Mouse (Mus musculus): ENCODE measurements at regions not wholly inside any gene's neighbourhood (a gene's known extent, or its start where the extent isn't known, plus 50 kb on each side); places are given as distances from the start of the nearest gene placed in this dataset.

DNA sequence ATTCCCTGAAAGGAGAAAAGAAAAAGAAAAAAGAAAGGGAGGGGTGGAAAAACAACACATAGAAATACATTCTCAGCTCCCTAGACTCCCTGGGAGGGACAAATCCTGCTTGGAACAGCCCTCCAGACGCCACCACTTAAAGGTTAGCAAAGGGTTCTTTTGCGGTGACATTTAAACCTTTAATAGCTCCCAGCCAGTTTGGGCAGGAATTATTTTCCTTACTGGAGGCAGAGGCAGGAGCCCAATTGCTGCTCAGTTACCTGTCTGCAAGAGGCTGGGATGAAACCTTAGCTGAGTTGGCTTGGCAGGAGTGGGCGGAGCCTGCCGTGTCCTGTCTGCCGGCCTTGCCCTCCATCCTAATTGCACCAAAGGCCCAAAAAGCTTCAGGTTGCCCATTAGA lies 490.4 kb upstream of the Etaa1 start:
- Histone ChIP-seq H3K4me3 (no peak overlapping the region), H3K9me3 (no peaks in the 10 kb centered on the region), H3K36me3 (no peaks in the 10 kb centered on the region), H3K9ac (no peak overlapping the region), H3K4me2 (no peak overlapping the region), H3K4me1 (replicated peaks) (no peaks in the 10 kb centered on the region), H3K27me3 (no peaks in the 10 kb centered on the region), H3K27ac (replicated peaks) (no peak overlapping the region)
- WGBS = 58% methylated on average over 5 of the region's 5 CpGs
- no peak for ATAC-seq (ENCODE audit: low read depth)

DNA sequence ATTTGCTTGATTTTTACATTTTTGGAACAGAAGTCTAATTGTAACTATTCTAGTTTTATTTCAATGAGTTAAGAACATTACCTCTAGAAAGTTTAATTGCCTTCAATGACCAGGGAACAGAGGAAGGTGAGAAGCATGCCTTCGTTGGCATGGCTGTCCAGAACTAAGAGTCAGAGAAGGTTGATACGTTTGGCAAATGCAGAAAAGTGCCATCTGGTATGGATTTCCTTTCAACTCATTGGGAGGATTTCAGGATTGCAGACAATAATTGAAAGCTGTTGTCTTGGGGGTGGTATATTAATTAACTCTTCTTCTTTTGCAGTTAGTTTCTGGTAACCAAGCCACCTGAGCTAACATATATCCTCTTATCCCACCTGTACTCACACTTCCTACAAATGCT lies 489.5 kb upstream of the Etaa1 start:
- Histone ChIP-seq H3K4me1 (replicated peaks) (no peaks in the 10 kb centered on the region), H3K9ac (no peak overlapping the region), H3K4me2 (no peak overlapping the region), H3K9me3 (no peaks in the 10 kb centered on the region), H3K4me3 (no peak overlapping the region), H3K27me3 (no peaks in the 10 kb centered on the region), H3K27ac (replicated peaks) (no peak overlapping the region), H3K36me3 (no peaks in the 10 kb centered on the region)
- WGBS = 92% methylated on average over 2 of the region's 2 CpGs
- no peak for ATAC-seq (ENCODE audit: low read depth)

DNA sequence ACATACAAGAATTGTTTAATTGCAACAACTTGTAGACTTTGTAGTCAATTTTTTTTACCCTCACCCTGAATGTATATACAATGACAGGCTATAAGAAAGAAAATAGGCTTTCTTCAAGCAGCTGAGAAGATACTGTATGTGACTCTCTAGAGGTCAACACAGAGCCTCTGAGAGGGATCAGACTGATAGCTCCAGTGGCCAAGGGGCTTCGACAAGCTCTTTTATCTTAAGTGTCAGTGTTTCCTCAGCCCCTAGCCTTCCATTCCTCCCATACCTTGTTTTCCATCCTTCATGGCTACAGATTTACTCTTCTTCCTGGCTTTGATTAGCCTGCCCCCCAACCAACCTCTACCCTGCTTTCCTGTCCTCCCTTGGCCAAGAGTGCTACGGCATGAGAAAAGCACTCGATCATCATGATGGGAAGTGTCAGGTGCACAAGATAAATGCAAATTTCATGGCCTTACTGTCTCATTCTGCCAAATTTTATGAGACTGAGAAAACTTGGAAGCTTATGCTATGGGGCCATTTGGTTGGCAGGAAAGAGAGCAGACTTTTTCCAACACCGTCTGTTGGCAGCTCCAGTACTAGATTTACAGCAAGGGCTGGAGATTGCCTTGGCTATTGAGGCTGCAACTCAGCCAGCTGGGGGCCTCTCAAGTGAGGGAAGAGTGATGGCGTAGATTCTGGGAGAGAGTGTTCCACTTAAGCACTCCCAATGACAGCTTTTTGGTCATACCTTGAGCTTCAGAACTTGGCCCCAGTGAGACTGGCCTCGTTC lies 484.3 kb upstream of the Etaa1 start:
- 66% methylated on average over 6 of the region's 6 CpGs for WGBS
- no peak for ATAC-seq (ENCODE audit: low read depth)
- no peak overlapping the region for H3K9ac ChIP-seq

DNA sequence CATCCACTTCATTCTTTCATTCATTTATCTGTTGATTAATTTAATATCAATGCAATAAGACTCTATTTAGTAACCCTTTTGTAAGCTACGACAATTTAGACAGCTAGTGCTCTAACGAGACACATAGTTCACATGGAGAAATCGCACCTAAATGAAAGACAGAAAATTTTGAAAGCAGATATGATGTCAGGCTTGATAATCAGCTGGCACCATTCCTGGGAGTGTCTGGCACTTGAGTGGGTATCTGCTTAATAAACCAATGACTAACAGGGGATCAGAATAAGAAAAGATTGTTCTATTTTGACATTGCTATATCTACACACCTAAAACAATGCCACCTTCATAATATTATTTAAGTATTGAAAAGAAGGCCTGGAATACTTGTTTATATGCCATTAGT lies 467.4 kb upstream of the Etaa1 start:
- H3K36me3 ChIP-seq = no peaks in the 10 kb centered on the region
- no peak overlapping the region for H3K4me2 ChIP-seq
- no peak overlapping the region for H3K9ac ChIP-seq
- H3K27me3 ChIP-seq = no peaks in the 10 kb centered on the region
- no peak for ATAC-seq (ENCODE audit: low read depth)
- no peaks in the 10 kb centered on the region for H3K9me3 ChIP-seq
- H3K4me3 ChIP-seq = no peak overlapping the region
- 92% methylated on average over 3 of the region's 3 CpGs for WGBS
- H3K4me1 ChIP-seq (replicated peaks) = no peaks in the 10 kb centered on the region
- H3K27ac ChIP-seq (replicated peaks) = no peak overlapping the region

More for the DNA sequence above, 484.3 kb upstream of the Etaa1 start:
- no peak overlapping the region for H3K4me2 ChIP-seq
- H3K4me3 ChIP-seq = no peak overlapping the region
- no peaks in the 10 kb centered on the region for H3K4me1 ChIP-seq (replicated peaks)
- no peaks in the 10 kb centered on the region for H3K36me3 ChIP-seq
- H3K9me3 ChIP-seq = no peaks in the 10 kb centered on the region
- H3K27me3 ChIP-seq = no peaks in the 10 kb centered on the region
- no peak overlapping the region for H3K27ac ChIP-seq (replicated peaks)

DNA sequence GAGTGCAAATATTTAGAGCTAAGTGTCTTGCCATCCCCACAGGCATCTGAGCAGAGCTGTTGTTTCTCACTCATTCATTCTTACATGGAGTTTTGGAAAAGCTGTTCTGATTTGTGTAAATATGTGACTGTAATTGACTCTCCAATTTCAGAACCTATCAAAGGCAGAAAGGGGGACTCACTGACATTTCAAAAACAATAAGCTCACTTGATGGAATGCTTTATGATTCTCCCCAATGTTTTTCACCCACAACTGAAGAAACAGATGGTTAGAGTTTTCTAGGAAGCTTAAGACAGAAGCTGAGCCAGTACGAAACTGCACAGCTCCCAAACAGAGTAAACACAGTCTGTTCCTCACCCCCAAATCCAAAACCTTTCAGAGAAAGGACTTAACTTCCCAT lies 460.1 kb upstream of the Etaa1 start:
- Histone ChIP-seq H3K27ac (replicated peaks) (no peak overlapping the region), H3K27me3 (no peaks in the 10 kb centered on the region), H3K36me3 (no peaks in the 10 kb centered on the region), H3K4me1 (replicated peaks) (no peaks in the 10 kb centered on the region), H3K4me2 (no peak overlapping the region), H3K4me3 (no peak overlapping the region), H3K9me3 (no peaks in the 10 kb centered on the region), H3K9ac (no peak overlapping the region)
- ATAC-seq (ENCODE audit: low read depth) = no peak
- WGBS = 65% methylated on average over 1 of the region's 1 CpGs

DNA sequence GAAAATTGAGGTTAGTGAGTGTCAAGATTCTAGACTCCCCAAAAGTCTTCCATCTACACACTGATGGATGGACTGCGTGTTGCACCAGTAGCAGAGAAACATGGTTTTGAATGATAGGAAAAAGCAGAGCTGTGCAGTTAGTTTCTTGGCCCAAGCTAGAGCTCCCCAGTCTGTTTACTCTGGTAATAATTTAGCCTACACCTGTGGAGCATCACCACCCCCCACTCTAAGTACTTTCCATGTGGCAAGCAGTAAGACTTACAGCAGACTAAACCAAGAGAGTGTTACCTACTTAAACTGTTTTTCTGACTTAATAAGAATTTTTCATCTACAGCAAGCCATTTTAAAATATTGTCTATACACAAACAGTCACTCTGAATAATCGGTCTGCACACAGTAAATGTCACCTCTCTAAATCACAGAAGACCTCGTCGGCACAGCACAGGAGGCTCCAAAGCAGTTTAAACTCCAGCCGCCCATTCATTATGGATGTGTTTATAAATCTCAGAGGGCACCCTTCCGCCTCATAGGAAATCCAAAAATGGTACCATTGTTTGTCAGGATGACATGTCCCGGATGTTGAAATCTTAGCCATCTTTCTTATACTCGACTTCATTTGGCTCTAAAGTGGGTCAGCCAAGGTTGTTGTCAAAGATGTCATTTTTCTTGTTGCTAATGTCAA lies 454.5 kb upstream of the Etaa1 start:
- Histone ChIP-seq H3K4me1 (replicated peaks) (no peaks in the 10 kb centered on the region), H3K36me3 (no peaks in the 10 kb centered on the region), H3K9ac (no peak overlapping the region), H3K27ac (replicated peaks) (no peak overlapping the region), H3K9me3 (no peaks in the 10 kb centered on the region), H3K27me3 (no peaks in the 10 kb centered on the region), H3K4me2 (no peak overlapping the region), H3K4me3 (no peak overlapping the region)
- WGBS = 34% methylated on average over 8 of the region's 8 CpGs
- ATAC-seq (ENCODE audit: low read depth) = no peak

DNA sequence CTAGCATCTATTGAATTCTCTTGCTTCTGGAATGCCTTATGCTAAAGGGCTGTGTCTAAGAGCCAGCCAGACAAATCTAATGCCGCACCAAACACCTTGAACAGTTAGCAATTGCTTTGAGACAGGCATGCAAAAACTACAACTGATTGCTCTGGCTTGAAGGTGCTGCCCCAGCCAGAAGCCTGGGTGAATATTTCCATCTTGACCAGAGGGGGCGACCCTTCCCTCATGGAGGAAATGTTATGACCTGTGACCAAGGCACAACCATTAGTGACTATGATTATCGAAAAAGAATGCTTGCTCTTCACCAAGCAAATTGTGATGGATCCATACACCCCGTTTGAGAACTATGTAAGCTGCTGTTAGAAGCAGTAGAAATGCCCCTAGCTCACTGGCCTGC lies 445.9 kb upstream of the Etaa1 start:
- H3K9ac ChIP-seq = no peak overlapping the region
- H3K36me3 ChIP-seq = no peaks in the 10 kb centered on the region
- no peak overlapping the region for H3K4me3 ChIP-seq
- H3K9me3 ChIP-seq = no peaks in the 10 kb centered on the region
- no peak for ATAC-seq (ENCODE audit: low read depth)
- no peak overlapping the region for H3K4me2 ChIP-seq
- 69% methylated on average over 4 of the region's 4 CpGs for WGBS
- H3K4me1 ChIP-seq (replicated peaks) = peaks cover 11% of the 10 kb centered on the region
- H3K27ac ChIP-seq (replicated peaks) = no peak overlapping the region
- H3K27me3 ChIP-seq = no peaks in the 10 kb centered on the region

DNA sequence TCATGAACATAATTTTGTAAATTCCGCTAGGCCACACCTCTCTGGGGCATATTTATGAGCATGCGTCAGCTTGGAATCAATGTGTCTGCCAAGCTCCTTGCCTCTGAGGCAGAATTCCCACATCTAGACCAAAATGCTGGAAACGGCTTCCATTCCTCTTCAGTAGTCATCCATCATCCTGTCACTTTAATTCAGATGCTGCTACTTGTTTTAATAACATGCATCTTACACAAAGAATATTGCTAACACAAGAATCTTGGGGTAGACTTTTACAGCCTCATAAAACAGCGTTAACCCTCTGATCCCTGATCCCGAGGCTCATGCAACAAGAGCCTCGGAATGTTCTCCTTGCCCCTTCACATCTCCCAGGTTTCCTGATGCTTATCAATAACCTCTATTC lies 442.7 kb upstream of the Etaa1 start:
- Histone ChIP-seq H3K9me3 (no peaks in the 10 kb centered on the region), H3K4me1 (replicated peaks) (peaks cover 11% of the 10 kb centered on the region), H3K27me3 (no peaks in the 10 kb centered on the region), H3K36me3 (no peaks in the 10 kb centered on the region), H3K4me3 (no peak overlapping the region), H3K27ac (replicated peaks) (peak overlapping the region; percentile 63), H3K9ac (no peak overlapping the region), H3K4me2 (no peak overlapping the region)
- peak; percentile 72 for ATAC-seq (ENCODE audit: low read depth)
- 29% methylated on average over 6 of the region's 6 CpGs for WGBS

DNA sequence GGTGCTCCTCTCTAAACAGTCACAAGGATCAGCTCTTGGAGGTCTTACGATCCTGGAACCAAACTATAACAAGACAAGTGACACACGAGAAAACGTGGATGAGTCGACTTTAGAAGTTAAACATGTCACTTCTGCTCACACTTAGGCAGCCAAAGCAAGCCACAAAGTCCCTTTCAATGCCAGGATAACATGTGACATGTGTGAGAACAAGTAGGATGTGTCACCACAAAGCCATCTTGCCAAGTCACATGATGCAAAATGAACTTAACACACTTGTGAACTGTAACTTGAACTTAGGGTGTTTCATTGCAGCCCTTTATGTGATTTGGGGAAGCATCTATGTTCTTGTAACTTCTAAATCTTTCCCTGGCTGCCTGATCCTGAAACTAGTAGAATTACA lies 442.0 kb upstream of the Etaa1 start:
- H3K27ac ChIP-seq (replicated peaks) = peak overlapping the region; percentile 63; the same call in 1 of the 2 replicates
- no peak overlapping the region for H3K9ac ChIP-seq
- WGBS = 87% methylated on average over 4 of the region's 4 CpGs

DNA sequence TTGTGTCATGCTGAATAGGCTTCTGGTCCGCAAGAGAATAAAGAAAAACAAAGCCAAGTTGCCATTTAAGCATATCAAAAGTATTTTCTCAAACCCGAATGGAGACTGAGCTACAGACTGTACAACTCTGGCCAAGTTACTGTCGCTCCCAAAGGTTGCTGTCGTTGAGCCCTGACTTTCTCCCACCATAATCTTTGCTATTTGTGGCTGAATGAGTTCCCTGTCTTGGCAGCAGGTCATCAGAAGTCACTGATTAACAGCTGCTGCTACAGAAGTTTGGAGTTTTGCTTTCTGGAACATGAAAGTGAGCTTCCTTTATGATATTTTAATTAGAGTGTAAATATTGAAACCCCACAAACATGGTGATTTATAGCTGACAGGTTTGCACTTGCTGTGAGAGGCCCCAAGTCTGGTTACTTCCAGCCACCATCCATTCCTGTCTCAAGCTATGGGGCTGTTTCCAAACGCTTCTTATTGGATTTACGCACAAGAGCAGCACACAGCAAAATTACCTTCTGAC lies 419.2 kb upstream of the Etaa1 start:
- ATAC-seq (ENCODE audit: low read depth) = no peak
- no peak overlapping the region for H3K27ac ChIP-seq (replicated peaks)
- no peak overlapping the region for H3K4me3 ChIP-seq
- no peak overlapping the region for H3K4me2 ChIP-seq
- H3K9ac ChIP-seq = no peak overlapping the region
- no peaks in the 10 kb centered on the region for H3K9me3 ChIP-seq
- H3K4me1 ChIP-seq (replicated peaks) = peaks cover 8% of the 10 kb centered on the region
- no peaks in the 10 kb centered on the region for H3K27me3 ChIP-seq
- no peaks in the 10 kb centered on the region for H3K36me3 ChIP-seq
- 78% methylated on average over 6 of the region's 6 CpGs for WGBS

More for the DNA sequence above, 442.0 kb upstream of the Etaa1 start:
- Histone ChIP-seq H3K4me3 (no peak overlapping the region), H3K9me3 (no peaks in the 10 kb centered on the region), H3K4me2 (no peak overlapping the region), H3K36me3 (no peaks in the 10 kb centered on the region), H3K4me1 (replicated peaks) (peaks cover 11% of the 10 kb centered on the region), H3K27me3 (no peaks in the 10 kb centered on the region)
- no peak for ATAC-seq (ENCODE audit: low read depth)

DNA sequence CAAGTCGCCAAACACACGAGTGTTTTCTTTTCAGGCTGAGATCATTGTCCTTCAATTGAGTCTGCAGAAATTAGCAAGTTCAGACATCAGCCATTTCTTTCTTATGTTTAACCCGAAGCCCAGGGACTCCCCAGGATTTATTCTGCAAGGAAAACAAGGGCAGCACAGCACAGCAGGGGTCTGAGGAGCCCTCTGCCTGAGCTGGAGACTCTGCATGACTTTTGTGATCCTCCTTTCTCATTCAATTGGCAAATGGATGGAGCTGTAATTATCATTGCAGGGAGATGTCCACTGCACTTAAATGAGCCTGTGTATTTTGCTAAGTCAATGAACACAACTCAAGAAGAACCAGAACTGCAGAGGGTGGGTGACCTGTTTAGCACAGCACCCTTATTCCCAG lies 417.6 kb upstream of the Etaa1 start:
- Histone ChIP-seq H3K27me3 (no peaks in the 10 kb centered on the region), H3K4me2 (no peak overlapping the region), H3K9ac (no peak overlapping the region), H3K4me1 (replicated peaks) (peaks cover 8% of the 10 kb centered on the region), H3K27ac (replicated peaks) (no peak overlapping the region), H3K9me3 (no peaks in the 10 kb centered on the region), H3K36me3 (no peaks in the 10 kb centered on the region), H3K4me3 (no peak overlapping the region)
- 10% methylated on average over 3 of the region's 3 CpGs for WGBS
- no peak for ATAC-seq (ENCODE audit: low read depth)

DNA sequence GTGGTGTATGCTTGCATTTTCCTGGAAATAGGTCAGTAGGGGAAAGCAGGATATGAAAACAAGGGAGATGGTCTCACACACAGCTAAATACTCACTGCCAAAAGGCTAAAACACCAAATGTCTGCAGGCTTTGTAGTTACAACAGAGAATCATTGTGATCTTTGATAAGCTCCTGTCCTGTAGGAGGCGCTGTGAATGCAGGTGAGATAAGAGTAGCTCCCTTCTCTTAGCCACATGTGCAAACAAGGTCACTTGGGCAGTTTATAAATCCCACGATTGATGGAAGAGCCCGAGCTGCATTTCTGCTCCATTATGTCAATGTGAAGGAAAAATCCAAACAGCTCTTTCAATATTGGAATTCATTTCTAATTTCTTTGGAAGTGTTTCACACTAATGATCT lies 417.2 kb upstream of the Etaa1 start:
- Histone ChIP-seq H3K4me2 (no peak overlapping the region), H3K9ac (no peak overlapping the region), H3K27ac (replicated peaks) (no peak overlapping the region), H3K4me3 (no peak overlapping the region), H3K36me3 (no peaks in the 10 kb centered on the region), H3K27me3 (no peaks in the 10 kb centered on the region), H3K4me1 (replicated peaks) (peaks cover 8% of the 10 kb centered on the region), H3K9me3 (no peaks in the 10 kb centered on the region)
- no peak for ATAC-seq (ENCODE audit: low read depth)
- 15% methylated on average over 3 of the region's 3 CpGs for WGBS
